Mouse (Mus musculus) Patski (cell line): ENCODE data around the gene Spef2. TPM values are rescaled to one million over a fixed set of nuclear protein-coding genes. Genes with fewer than 3 reads are reported as not detected.
A peak's percentile ranks its signal among the peaks of the same experiment; 100 is the strongest.
"Not testable (repeated sequence)": the region's sequence is repeated elsewhere in the genome, so short reads cannot be mapped to it uniquely, and the experiment has no call there.

ENCODE experiments used
- ATAC-seq: fragments of 100-300 bp; one replicate; pipeline ENCODE4 v1.8.0; 2021
- CTCF ChIA-PET: fragments of 350-600 bp; sonication (Branson Sonifier 250); formaldehyde crosslinking; loops from one replicate; lab custom pipeline; 2022; ENCODE audit warnings: inconsistent platforms; lab: Charles Lee
- POLR2A ChIA-PET: fragments of 350-600 bp; sonication (Branson Sonifier 250); formaldehyde crosslinking; loops from one replicate; lab custom pipeline; 2022; ENCODE audit warnings: antibody characterized with exemption, inconsistent platforms; lab: Charles Lee
- DNase-seq: peaks from one replicate; pipeline ENCODE4 v3.0.0-alpha.2; 2011; ENCODE audit warnings: low read depth, low spot score
- H3K27me3 ChIP-seq: fragments of 371-371 bp; one replicate; pipeline ENCODE4 v1.5.1; 2021
- CTCF ChIP-seq: fragments of 100-300 bp; IDR thresholded peaks from one replicate; pipeline ENCODE4 v1.5.1; 2021
- in situ Hi-C: fragments of 300-500 bp; cut with MboI; formaldehyde crosslinking; loops from 3 replicates; pipeline ENCODE4 v1.11.1; 2018; ENCODE audit warnings: low pct_unique_long_range_greater_than_20kb, mixed read lengths
- polyA plus RNA-seq: library from polyadenylated mRNA; unstranded; gene quantifications from one replicate; pipeline ENCODE4 v1.2.3, GENCODE M21; 2021

Spef2 gene
- 2.8 TPM for polyA plus RNA-seq

DNA sequence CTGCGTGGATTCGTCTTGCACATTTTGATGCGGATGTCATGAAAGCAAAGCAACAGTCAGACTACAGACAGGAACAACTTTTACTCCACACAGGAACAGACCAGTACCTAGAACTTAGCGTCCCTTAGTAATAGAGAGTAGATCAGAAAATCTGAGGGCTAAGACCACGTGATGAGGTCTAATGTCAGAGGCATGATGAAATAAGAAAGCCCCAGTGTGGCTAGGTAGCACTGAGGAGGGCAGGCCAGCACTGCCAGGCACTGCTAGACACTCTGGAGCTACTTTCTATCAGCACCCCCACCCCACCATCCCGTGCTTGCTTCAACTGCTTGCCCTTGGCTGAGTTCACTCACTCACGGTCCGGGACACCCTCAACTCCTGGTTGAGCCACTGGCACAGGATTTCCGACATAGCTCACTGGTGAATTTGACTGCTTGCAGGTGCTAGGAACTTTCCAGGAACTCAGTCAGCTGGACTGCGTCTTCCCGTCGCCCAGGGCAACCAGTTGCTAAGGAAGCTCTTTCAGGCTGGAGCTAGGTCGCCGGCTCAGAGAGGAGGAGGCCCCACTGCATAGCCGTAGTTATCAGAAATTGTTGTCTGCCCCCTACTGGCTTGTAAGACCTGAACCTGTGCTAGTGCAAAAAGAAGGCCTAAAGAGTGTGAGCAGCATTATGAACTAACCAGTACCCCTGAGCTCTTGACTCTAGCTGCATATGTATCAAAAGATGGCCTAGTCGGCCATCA is at the start of gene Spef2:
Gene Spef2 (minus strand): TSS at position 510 of the 744 bp plus-strand sequence.
- in situ Hi-C loops = no loop called here
- CTCF ChIA-PET = no interaction called here
- H3K27me3 ChIP-seq = peaks cover 17% of the 10 kb centered on the region
- DNase-seq = peak; percentile 30
- POLR2A ChIA-PET = no interaction called here
- TF ChIP-seq CTCF = peak; percentile 60
- peak; percentile 100 for ATAC-seq

- DNase-seq = no peak
- H3K27me3 ChIP-seq = peaks cover 7% of the 10 kb centered on the region
- CTCF ChIA-PET = no interaction called here
- TF ChIP-seq CTCF = no peak
- POLR2A ChIA-PET = no interaction called here
- no peak for ATAC-seq
- in situ Hi-C loops = no loop called here
Measured at GRCm38 (mm10) chr15:9794131-9794530, 45.5 kb upstream of the Spef2 start.

- TF ChIP-seq CTCF = no peak
- ChIA-PET CTCF (no interaction called here), POLR2A (interaction anchor here (0.7 kb wide), 1 partner anchor 503 kb away, joined by 3 read pairs; no protein-coding TSS in a partner anchor)
- no peak for DNase-seq
- no peak for ATAC-seq
- peaks cover 14% of the 10 kb centered on the region for H3K27me3 ChIP-seq
- in situ Hi-C loops = no loop called here
Measured at GRCm38 (mm10) chr15:9788245-9789030, 39.8 kb upstream of the Spef2 start.

- in situ Hi-C loops, POLR2A ChIA-PET, CTCF ChIA-PET, H3K27me3 ChIP-seq, ATAC-seq, DNase-seq: not testable (repeated sequence)
Measured at GRCm38 (mm10) chr15:9774222-9775142, 25.8 kb upstream of the Spef2 start.

DNA sequence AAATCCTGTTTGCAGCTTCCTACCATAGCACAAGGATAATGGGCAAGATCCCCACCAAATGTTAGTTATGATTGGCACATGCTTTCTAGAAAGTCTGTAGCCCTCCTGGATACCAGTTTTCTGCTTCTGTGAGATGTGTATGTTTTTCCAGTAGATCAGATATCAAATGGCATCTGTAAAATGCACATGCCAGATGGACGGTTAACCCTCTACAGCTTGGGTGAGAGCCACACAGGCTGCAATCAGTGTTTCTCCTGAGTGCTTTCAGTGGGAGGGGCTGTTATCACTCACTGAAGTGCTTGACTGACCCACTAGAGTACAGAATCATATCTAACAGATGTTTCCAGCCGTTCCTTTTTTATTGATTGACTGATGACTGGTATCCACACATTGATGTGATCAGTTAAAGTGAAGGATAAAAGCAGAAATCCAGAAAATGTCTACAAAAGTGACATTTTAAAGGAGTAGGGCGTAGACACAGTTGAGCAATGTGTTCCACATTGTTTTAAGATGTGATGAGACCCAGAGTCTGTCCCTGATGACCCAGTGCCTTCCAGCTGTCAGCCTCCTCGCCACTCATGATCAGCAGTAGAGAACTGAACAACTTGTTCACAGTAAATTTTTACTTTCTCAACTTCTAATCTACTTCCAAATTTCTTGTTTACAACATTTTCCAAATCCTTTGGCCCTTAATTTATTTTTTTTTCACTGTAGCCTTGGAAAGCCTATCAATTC is 19.7 kb upstream of the Spef2 start:
- ATAC-seq (no peak), DNase-seq (no peak)
- TF ChIP-seq CTCF = no peak
- H3K27me3 ChIP-seq = peaks cover 21% of the 10 kb centered on the region
- CTCF ChIA-PET = no interaction called here
- in situ Hi-C loops = no loop called here
- POLR2A ChIA-PET = no interaction called here

GRCm38 (mm10) chr15:9767034-9767433 is 18.4 kb upstream of the Spef2 start:
- POLR2A ChIA-PET = no interaction called here
- ATAC-seq = no peak
- CTCF ChIA-PET = no interaction called here
- in situ Hi-C loops = no loop called here
- no peak for TF ChIP-seq CTCF
- peaks cover 26% of the 10 kb centered on the region for H3K27me3 ChIP-seq
- DNase-seq = no peak

DNA sequence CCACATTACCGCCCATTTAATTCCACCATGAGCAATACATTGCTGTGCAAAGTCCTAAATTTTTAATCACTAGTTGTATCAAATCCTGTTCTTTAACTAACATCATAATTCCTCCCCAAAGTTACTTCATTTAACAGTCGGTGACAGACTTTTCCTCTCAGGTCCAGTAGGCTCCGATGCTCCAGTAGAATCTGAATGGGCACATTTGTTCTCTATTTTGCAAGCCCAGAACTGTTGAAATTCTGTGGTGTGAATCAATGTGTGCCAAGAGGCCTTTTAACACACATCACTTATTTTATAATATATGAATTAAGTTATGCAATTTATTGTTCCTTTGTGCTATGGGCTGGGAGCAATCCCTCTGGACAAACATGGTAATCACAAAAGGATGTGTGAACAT is 2.3 kb upstream of the Spef2 start:
- no peak for TF ChIP-seq CTCF
- no peak for ATAC-seq
- H3K27me3 ChIP-seq = peaks cover 27% of the 10 kb centered on the region
- CTCF ChIA-PET = no interaction called here
- in situ Hi-C loops = no loop called here
- POLR2A ChIA-PET = no interaction called here
- DNase-seq = no peak

DNA sequence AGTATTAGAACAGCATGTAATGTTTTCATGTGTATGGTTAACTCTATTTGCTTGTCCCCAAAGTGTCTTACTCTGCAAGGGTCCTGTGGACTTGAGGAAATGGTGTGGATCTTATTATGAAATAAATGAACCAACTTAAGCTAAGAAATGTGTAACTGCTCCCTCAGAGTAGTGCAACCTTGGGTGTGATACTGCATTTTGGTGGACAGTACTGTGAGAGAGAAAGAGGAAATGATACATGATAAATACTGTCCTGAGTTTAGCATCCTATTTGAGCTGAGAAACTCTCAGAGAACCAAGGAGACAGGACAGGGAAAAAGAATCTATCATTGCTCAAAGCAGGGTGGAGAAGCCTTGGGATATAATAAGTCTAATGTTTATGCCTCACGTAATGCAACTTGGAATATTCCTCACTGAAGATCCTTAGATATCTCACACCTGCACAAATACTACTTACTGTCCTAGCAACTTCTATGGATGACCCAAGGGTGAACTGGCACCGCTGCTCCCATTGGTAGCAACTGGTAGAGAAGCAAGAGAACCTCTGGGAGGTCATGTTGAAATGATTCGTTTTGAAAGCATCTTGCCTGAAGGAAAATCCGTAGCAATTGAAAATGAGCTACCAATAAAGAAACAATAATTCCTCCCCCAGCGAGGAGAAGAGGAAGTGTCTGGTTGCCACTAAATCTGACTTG is 1.1 kb downstream of the Spef2 start:
- peaks cover 17% of the 10 kb centered on the region for H3K27me3 ChIP-seq
- POLR2A ChIA-PET = no interaction called here
- ATAC-seq (no peak), DNase-seq (no peak)
- in situ Hi-C loops = no loop called here
- CTCF ChIA-PET = interaction anchor here (1.1 kb wide), 2 partner anchors 14 to 76 kb away, joined by 3 read pairs; no protein-coding TSS in a partner anchor
- no peak for TF ChIP-seq CTCF

DNA sequence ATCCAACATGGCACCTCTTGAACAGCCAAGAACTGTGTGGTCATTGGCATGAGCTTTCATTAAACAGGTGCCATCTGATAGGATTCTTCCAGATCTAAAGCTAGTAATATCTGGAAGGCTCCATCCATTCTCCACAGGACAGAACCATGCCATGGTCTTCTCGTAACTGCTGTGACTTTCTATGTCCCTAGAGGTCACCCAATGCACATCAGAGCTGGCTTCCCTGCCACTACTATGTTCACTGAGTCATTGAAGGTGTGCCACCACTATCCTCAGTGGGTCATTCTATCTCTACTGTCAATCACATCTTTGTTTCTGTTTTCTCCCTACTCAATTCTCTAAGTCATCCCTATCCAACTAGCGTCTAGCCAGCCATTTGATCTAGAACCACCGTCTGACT is 6.5 kb downstream of the Spef2 start:
- no peak for ATAC-seq
- no peaks in the 10 kb centered on the region for H3K27me3 ChIP-seq
- POLR2A ChIA-PET = interaction anchor here (0.8 kb wide), 1 partner anchor 152 kb away, joined by 3 read pairs; no protein-coding TSS in a partner anchor
- in situ Hi-C loops = no loop called here
- TF ChIP-seq CTCF = no peak
- CTCF ChIA-PET = no interaction called here
- no peak for DNase-seq
